Mouse (Mus musculus) urinary bladder, adult 18-20 months (tissue): Measurements from ENCODE around the gene Brms1.
"Not testable (repeated sequence)": the region's sequence is repeated elsewhere in the genome, so short reads cannot be mapped to it uniquely, and the experiment has no call there.

ENCODE experiments used
- DNase-seq, 2 experiments: peaks; one replicate each; pipeline ENCODE4 v3.0.0; 2022; ENCODE audit warnings: low spot score in 2 of 2, mixed read lengths in 2 of 2

Brms1 gene

DNA sequence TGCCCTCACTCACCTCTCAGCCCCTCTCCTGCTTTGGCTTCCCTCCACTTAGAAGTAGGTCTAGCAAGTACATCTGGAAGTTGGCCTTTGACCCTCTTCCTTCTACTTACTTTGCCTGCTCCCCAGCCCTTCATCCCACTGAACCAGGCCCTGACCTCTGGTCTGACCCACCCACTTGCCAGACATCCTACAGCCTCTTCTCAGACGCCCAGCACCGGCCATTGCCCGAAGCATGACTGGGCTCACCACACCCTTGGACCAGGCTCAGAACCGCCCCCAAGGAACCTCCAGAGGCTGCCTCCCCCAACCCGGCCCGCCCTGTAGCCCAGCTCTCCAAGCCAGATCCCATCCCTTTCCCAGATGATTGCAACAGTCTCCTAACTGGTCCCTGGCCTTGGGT is 21.3 kb downstream of the Brms1 start:
- peak in 1 of 2 experiments; percentile 71 for DNase-seq

GRCm38 (mm10) chr19:5065104-5065503 is 23.9 kb downstream of the Brms1 start:
- DNase-seq, result peak in 1 of 2 experiments; percentile 64

GRCm38 (mm10) chr19:5067040-5067799 is 26.1 kb downstream of the Brms1 start:
- DNase-seq, result no peak

- DNase-seq, result peak in 1 of 2 experiments; percentile 55
Observed at GRCm38 (mm10) chr19:5067867-5068569, 26.9 kb downstream of the Brms1 start, which contains the start of gene Cd248. TSS of gene Cd248 (plus strand) at chr19:5068078.

DNA sequence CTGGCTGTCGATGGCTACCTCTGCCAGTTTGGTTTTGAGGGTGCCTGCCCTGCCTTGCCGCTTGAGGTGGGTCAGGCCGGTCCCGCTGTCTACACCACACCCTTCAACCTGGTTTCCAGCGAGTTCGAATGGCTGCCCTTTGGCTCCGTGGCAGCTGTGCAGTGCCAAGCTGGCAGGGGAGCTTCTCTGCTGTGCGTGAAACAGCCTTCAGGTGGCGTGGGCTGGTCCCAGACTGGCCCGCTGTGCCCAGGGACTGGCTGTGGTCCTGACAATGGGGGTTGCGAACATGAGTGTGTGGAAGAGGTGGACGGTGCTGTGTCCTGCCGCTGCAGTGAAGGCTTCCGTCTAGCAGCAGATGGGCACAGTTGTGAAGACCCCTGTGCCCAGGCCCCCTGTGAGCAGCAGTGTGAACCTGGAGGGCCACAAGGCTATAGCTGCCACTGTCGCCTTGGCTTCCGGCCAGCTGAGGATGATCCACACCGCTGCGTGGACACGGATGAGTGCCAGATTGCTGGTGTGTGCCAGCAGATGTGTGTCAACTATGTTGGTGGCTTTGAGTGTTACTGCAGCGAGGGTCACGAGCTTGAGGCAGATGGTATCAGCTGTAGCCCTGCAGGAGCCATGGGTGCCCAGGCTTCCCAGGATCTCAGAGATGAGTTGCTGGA is 27.5 kb downstream of the Brms1 start:
- no peak for DNase-seq

- DNase-seq, result no peak
Observed at GRCm38 (mm10) chr19:5069486-5069885, 28.3 kb downstream of the Brms1 start.

DNA sequence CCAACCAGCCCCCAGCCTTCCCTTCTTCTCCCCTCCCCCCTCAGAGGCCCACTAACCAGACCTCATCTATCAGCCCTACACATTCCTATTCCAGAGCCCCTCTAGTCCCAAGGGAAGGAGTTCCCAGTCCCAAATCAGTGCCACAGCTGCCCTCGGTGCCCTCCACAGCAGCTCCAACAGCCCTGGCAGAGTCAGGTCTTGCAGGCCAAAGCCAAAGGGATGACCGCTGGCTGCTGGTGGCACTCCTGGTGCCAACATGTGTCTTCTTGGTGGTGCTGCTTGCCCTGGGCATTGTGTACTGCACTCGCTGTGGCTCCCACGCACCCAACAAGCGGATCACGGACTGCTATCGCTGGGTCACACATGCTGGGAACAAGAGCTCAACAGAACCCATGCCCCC is 28.8 kb downstream of the Brms1 start:
- no peak for DNase-seq

- no peak for DNase-seq
Observed at GRCm38 (mm10) chr19:5071077-5071476, 29.9 kb downstream of the Brms1 start.

DNA sequence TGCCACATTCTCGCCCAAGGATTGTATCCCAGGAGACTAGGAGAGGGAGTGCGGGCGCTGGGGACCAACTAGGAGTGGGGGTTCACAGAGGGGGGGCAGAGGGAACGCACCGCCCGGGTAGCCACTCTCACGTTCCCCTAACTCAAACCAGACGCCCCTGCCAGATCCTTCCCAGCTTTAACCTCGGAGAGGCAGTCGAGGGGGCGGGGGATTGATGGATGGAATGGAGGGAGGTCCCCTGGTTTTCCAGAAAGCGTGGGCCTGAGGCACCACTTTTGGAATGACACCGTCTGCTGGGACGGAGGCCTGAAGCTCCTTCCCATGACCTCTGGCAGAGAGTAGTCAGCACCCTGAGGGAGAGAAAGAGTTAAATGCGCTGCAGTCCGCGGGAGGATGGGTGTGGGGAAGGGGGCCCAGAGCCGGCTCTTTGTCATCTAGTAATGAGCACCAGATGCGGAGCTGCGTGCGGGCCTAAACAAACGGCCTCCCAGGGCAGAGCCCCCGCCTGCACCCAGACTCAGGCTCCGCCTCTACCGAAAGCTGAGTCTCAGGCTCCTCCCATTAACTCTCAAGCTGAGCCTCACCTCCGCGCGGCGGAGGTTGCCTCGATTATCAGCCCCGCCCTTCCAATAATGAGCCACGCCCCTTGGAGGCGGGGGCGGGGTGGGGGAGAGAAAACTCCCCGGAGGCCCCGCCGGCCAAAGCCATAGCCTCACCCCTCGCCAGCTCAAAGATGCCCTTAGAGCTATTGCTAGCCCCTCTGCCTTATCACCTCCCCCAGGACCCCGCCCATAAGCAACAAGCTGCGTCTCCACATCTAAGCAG is 30.6 kb downstream of the Brms1 start:
- DNase-seq, result peak; percentile 81 to 88

DNA sequence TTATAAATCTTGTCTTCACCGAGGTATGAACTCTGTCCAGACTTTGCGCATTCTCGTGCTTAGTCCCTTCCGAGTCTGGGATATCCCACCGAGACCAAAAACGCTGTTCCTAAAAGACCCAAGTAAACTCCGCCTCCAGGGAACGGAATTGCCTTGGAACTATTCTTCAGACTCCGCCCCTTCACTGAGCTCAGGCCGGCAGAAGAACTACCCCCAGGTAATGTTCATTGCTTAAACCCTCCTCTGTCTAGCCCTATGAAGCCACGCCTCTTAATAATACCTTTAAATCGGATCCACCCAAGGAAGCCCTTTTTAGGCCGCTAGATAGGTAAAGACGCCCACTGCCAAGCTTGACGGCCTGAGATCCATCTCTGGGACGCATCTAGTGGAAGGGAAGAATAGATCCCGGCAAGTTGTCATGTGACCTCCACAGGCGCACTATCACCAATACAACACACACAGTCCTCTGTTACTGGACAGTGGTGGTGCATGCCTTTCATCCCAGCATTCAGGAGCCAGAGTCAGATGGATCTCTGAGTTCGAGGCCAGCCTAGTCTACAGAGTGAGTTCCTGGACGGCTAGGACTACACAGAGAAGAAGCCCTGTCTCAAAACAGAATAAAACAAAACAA is 31.4 kb downstream of the Brms1 start:
- DNase-seq, result no peak

DNA sequence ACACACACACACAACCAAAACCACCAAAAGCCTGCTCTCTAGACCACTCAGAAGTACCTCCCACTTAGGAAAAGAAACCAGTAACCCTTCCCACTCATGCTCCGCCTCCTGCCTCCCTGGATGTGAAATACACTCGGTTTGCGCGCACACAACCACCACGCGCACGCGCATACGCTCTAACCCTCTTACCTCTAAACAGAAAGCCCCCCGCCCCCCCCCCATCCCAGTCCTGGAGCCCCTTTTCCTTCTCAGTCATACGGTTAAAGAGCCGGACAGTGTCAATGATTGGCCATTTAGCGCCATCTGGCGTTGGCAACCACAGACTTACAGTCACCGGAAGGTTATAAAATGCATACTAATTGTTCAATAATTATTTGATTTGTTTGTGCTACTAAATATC is 31.9 kb downstream of the Brms1 start:
- peak in 1 of 2 experiments; percentile 45 for DNase-seq

- no peak for DNase-seq
Observed at GRCm38 (mm10) chr19:5073518-5073917, 32.4 kb downstream of the Brms1 start.

DNA sequence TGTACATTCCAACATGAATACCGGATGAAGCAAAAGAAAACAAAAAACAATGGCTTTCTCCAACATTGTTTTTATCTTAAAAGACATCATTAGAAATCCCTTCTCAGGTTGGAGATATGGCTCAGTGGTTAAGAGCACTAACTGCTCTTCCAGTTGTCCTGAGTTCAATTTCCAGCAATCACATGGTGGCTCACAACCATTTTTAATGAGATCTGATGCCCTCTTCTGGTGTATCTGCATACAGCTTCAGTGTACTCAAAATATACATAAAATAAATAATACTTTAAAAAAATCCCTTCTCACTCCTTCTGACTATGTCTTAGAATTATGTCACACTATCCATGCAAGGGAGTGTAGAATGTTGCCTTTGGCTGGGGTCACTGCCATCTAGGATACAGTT is 38.1 kb downstream of the Brms1 start:
- DNase-seq, result no peak

- no peak for DNase-seq
Observed at GRCm38 (mm10) chr19:5082005-5082404, 40.9 kb downstream of the Brms1 start.

DNA sequence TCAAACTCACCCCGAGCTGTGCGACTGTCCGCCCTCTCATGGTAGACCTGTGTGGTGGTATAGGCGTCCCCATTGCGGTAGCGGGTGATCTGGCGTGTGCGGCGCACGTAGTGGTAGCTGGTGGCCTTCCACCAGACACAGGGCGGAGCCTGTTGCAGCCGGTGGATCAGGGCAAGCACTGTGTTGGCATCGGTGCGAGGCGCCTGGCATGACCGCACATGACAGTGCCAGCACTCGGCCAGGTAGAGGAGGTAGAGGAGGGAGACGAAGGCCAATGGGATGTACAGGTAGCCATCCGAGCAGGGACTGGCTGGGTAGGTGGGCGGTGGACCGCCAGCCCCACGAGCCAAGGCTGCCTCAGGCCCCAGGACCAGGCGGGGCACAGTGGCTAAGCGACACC is 41.4 kb downstream of the Brms1 start:
- no peak for DNase-seq

- DNase-seq, result no peak
Observed at GRCm38 (mm10) chr19:5083961-5084833, 43.0 kb downstream of the Brms1 start.

GRCm38 (mm10) chr19:5084834-5085144 is 43.6 kb downstream of the Brms1 start:
- no peak for DNase-seq

- peak in 1 of 2 experiments; percentile 50 for DNase-seq
Observed at GRCm38 (mm10) chr19:5085145-5085863, 44.1 kb downstream of the Brms1 start, which contains the start of gene Tmem151a. TSS of gene Tmem151a (minus strand) at chr19:5085531.

- DNase-seq, result not testable (repeated sequence)
Observed at GRCm38 (mm10) chr19:5086533-5086932, 45.4 kb downstream of the Brms1 start.
